Mouse (Mus musculus): ENCODE measurements around the gene Trnau1ap. TPM values are rescaled to one million over a fixed set of nuclear protein-coding genes. Genes with fewer than 3 reads are reported as not detected.
A peak's percentile ranks its signal among the peaks of the same experiment; 100 is the strongest.

The Trnau1ap gene
- 83.5 and 87.8 TPM in 2 replicates for polyA plus RNA-seq (2016; fragmentation: Nextera tagmentation; extraction: Ambion mirVana)

GRCm38 (mm10) chr4:132329115-132329834, at the start of gene Trnau1ap:
Gene Trnau1ap, minus strand, starts transcription at chr4:132329538.
- Histone ChIP-seq H3K27ac (replicated peaks) (peak within 1 kb of the TSS; percentile 92), H3K36me3 (peaks cover 54% of the 10 kb centered on the region), H3K27me3 (ENCODE audit: low read depth, poor library complexity, severe bottlenecking) (no peaks in the 10 kb centered on the region), H3K4me1 (peaks cover 25% of the 10 kb centered on the region), H3K4me3 (peak within 1 kb of the TSS; percentile 72), H3K9me3 (replicated peaks) (no peaks in the 10 kb centered on the region)
- peak; percentile 94 for DNase-seq (ENCODE audit: low spot score)
- WGBS = under 1% methylated on average over 52 of the region's 52 CpGs

DNA sequence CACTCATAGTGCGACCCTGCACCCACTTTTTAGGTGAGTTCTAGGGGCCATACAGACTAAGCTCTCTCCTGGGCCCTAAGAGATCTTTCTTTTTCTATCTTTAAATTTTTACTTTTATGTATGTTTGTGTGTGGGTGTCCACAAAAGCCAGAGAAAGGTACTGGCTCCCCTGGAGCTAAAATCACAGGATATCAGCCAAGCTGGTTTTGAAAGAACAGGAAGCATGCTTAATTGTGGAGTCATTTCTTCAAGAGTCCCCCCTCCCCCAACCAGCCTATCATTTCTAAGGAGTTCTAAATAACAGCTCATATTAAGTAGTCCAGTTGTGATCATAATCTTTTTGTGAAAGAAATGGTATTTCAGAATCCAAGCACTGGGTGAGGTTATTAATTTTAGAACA, 44.5 kb upstream of the Trnau1ap start:
- no peaks in the 10 kb centered on the region for H3K9me3 ChIP-seq (replicated peaks)
- H3K4me1 ChIP-seq = no peaks in the 10 kb centered on the region
- no peaks in the 10 kb centered on the region for H3K27me3 ChIP-seq (ENCODE audit: low read depth, poor library complexity, severe bottlenecking)
- DNase-seq (ENCODE audit: low spot score) = no peak
- H3K27ac ChIP-seq (replicated peaks) = no peak overlapping the region
- H3K36me3 ChIP-seq = peaks cover 97% of the 10 kb centered on the region
- WGBS = 96% methylated on average over 1 of the region's 1 CpGs
- no peak overlapping the region for H3K4me3 ChIP-seq

DNA sequence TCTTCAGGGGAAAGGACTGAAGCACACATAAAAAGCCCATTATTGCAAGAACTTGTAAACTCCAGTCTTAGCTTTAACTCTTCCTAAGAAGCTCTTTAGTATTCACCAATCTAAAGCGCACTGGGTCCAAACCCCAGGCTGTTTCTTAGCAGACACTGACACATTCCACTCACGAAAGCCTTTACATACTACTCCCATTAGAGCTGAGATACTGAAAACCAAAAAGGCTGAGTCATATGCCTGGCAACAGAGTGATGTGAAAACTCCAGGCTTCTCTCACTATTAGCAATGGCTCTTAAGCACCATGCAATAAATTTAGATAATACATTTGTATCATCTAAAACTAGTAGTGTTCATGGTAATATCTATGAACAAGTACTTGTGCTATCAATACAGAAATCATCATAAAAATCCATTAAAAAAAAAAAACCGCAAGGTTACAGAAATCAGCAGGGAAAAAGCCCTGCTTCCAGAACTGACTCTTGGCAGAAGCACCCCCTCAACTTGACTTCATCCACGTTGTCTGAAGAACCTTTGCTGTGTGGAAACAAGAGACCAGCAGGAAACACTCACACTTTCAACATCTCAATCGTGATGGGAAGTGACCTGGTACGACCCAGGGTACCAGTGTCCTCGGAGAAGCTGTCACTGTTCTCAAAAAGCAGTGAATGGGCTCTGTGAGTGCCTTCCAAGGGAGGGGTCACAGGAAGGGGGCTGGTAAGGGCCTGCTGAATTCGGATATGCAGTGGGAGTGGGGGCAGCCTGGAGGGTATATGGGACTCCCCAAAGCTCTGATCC, 40.8 kb upstream of the Trnau1ap start:
- Histone ChIP-seq H3K36me3 (peaks cover 99% of the 10 kb centered on the region), H3K4me3 (no peak overlapping the region), H3K27me3 (ENCODE audit: low read depth, poor library complexity, severe bottlenecking) (no peaks in the 10 kb centered on the region), H3K9me3 (replicated peaks) (no peaks in the 10 kb centered on the region), H3K27ac (replicated peaks) (no peak overlapping the region), H3K4me1 (no peaks in the 10 kb centered on the region)
- DNase-seq (ENCODE audit: low spot score) = no peak
- 85% methylated on average over 8 of the region's 8 CpGs for WGBS

DNA sequence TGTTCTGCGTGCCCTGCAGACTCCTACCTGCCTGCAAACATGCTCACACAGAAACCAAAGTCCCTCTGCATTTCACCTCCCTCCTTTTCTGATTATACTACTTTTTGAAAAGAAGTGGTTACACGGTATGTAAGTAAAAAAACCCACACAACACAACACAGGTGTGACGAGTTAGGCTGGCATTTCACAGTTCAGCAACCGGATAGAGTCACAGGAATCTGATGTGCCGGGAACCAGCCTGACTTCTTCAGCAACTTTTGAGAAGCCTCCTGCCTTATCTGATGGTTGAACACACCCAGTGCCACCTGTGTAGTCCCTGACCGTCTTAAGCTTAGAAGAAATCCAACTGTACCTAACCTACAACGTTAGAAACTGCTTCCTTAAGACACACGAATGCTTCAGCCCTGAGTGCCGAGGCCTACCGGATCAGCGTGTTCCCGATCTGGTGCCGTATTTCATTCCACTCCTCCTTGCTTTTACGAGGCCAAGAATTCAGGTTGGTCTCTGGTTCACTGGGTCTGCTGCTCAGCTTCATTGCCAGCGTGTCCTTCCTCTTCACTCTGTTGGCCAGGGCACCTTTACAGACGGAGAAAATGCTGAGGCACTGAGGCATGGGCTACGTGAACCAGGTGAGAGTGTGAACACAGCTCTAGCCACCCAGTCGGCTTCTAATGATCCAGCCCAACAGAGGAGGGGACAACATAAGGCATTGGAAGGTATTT, 38.3 kb upstream of the Trnau1ap start:
- H3K4me3 ChIP-seq = no peak overlapping the region
- DNase-seq (ENCODE audit: low spot score) = no peak

GRCm38 (mm10) chr4:132365450-132366060, 36.2 kb upstream of the Trnau1ap start:
- DNase-seq (ENCODE audit: low spot score) = no peak
- H3K36me3 ChIP-seq = peaks cover 93% of the 10 kb centered on the region
- H3K4me3 ChIP-seq = no peak overlapping the region
- no peaks in the 10 kb centered on the region for H3K9me3 ChIP-seq (replicated peaks)
- WGBS = 86% methylated on average over 13 of the region's 13 CpGs
- H3K4me1 ChIP-seq = no peaks in the 10 kb centered on the region
- no peaks in the 10 kb centered on the region for H3K27me3 ChIP-seq (ENCODE audit: low read depth, poor library complexity, severe bottlenecking)
- no peak overlapping the region for H3K27ac ChIP-seq (replicated peaks)

More for the DNA sequence above, 38.3 kb upstream of the Trnau1ap start:
- H3K36me3 ChIP-seq = peaks cover 98% of the 10 kb centered on the region
- no peak overlapping the region for H3K27ac ChIP-seq (replicated peaks)
- no peaks in the 10 kb centered on the region for H3K9me3 ChIP-seq (replicated peaks)
- WGBS = 94% methylated on average over 18 of the region's 18 CpGs
- H3K4me1 ChIP-seq = no peaks in the 10 kb centered on the region
- H3K27me3 ChIP-seq (ENCODE audit: low read depth, poor library complexity, severe bottlenecking) = no peaks in the 10 kb centered on the region

DNA sequence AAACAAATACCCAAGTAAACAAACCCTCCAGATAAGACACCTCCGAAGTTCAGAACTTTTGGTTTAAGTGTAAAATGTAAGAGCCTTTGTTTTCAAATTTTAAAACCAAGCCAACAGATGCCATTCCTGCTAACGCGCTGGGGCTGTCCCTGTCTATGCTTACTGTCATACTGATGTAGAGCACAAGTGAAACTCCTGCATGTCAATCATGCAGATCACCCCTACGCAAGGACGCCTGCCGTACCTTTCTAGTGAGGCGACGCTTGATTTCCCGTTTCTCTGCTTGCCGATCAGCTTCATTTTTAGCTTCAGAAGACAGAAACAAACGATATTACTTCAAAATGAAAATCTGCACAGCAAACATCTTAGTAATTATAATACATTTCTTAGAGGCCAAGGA, 34.1 kb upstream of the Trnau1ap start:
- WGBS = 97% methylated on average over 11 of the region's 11 CpGs

DNA sequence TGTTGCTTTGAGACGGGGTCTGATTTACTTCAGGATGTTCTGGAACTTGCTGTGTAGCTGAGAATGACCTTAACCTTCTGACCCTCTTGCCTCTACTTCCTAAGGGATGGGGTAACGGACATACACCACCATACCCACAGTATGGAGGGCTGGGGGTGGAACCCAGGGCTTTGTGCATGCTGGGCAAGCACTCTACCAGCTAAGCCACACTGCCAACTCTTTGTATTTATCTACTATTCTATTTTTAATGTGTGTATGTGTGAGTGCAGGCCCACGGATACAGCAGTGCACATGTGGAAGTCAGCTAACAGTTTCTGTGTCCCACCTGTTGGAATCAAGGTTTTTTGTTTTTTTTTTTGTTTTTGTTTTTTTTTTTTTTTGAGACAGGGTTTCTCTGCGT, 30.2 kb upstream of the Trnau1ap start:
- no peak overlapping the region for H3K27ac ChIP-seq (replicated peaks)
- H3K27me3 ChIP-seq (ENCODE audit: low read depth, poor library complexity, severe bottlenecking) = no peaks in the 10 kb centered on the region
- H3K4me1 ChIP-seq = no peaks in the 10 kb centered on the region
- no peaks in the 10 kb centered on the region for H3K9me3 ChIP-seq (replicated peaks)
- WGBS = 88% methylated on average over 4 of the region's 4 CpGs
- peaks cover 81% of the 10 kb centered on the region for H3K36me3 ChIP-seq
- H3K4me3 ChIP-seq = no peak overlapping the region
- DNase-seq (ENCODE audit: low spot score) = no peak

More for the DNA sequence above, 34.1 kb upstream of the Trnau1ap start:
- Histone ChIP-seq H3K36me3 (peaks cover 92% of the 10 kb centered on the region), H3K27me3 (ENCODE audit: low read depth, poor library complexity, severe bottlenecking) (no peaks in the 10 kb centered on the region), H3K27ac (replicated peaks) (no peak overlapping the region), H3K4me3 (no peak overlapping the region), H3K9me3 (replicated peaks) (no peaks in the 10 kb centered on the region), H3K4me1 (no peaks in the 10 kb centered on the region)
- DNase-seq (ENCODE audit: low spot score) = no peak

- Histone ChIP-seq H3K36me3 (peaks cover 66% of the 10 kb centered on the region), H3K27ac (replicated peaks) (no peak overlapping the region), H3K4me1 (peaks cover 20% of the 10 kb centered on the region), H3K4me3 (no peak overlapping the region), H3K9me3 (replicated peaks) (no peaks in the 10 kb centered on the region), H3K27me3 (ENCODE audit: low read depth, poor library complexity, severe bottlenecking) (no peaks in the 10 kb centered on the region)
- 33% methylated on average over 12 of the region's 12 CpGs for WGBS
- no peak for DNase-seq (ENCODE audit: low spot score)
Measured at GRCm38 (mm10) chr4:132356170-132356569, 26.8 kb upstream of the Trnau1ap start.

DNA sequence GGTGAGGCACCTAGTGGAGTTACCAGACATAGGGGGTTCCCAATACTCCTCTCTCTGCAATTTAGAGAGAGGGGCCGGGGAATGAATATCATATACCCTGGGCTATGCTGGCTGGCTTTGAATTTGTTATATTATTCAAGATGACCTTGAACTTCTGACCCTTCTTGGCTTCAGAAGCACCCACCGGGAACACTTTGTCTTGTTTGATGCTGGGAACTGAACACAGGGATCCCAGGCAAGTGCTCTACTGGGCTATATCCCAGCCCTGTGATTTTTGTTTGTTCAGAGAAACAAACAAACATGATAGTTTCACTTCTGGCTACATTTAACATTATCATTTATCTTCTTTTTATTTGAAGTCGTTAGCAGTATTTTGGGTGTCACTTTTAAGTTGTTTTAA, 26.1 kb upstream of the Trnau1ap start:
- peaks cover 66% of the 10 kb centered on the region for H3K36me3 ChIP-seq
- no peak overlapping the region for H3K4me3 ChIP-seq
- DNase-seq (ENCODE audit: low spot score) = no peak
- no peaks in the 10 kb centered on the region for H3K27me3 ChIP-seq (ENCODE audit: low read depth, poor library complexity, severe bottlenecking)
- H3K4me1 ChIP-seq = peaks cover 24% of the 10 kb centered on the region
- 85% methylated on average over 3 of the region's 3 CpGs for WGBS
- no peak overlapping the region for H3K27ac ChIP-seq (replicated peaks)
- no peaks in the 10 kb centered on the region for H3K9me3 ChIP-seq (replicated peaks)

GRCm38 (mm10) chr4:132354571-132354970, 25.2 kb upstream of the Trnau1ap start:
- Histone ChIP-seq H3K27ac (replicated peaks) (no peak overlapping the region), H3K27me3 (ENCODE audit: low read depth, poor library complexity, severe bottlenecking) (no peaks in the 10 kb centered on the region), H3K4me1 (peaks cover 24% of the 10 kb centered on the region), H3K9me3 (replicated peaks) (no peaks in the 10 kb centered on the region), H3K4me3 (no peak overlapping the region), H3K36me3 (peaks cover 58% of the 10 kb centered on the region)
- DNase-seq (ENCODE audit: low spot score) = no peak
- 94% methylated on average over 4 of the region's 4 CpGs for WGBS

GRCm38 (mm10) chr4:132353481-132353885, 24.1 kb upstream of the Trnau1ap start, which contains the start of gene Rcc1:
Gene Rcc1, minus strand, starts transcription at chr4:132353605.
- H3K4me3 ChIP-seq = peak within 1 kb of the TSS; percentile 85
- H3K9me3 ChIP-seq (replicated peaks) = no peaks in the 10 kb centered on the region
- peak within 1 kb of the TSS; percentile 94 for H3K27ac ChIP-seq (replicated peaks)
- H3K4me1 ChIP-seq = peaks cover 24% of the 10 kb centered on the region
- under 1% methylated on average over 31 of the region's 31 CpGs for WGBS
- H3K27me3 ChIP-seq (ENCODE audit: low read depth, poor library complexity, severe bottlenecking) = no peaks in the 10 kb centered on the region
- peaks cover 47% of the 10 kb centered on the region for H3K36me3 ChIP-seq
- peak; percentile 91 for DNase-seq (ENCODE audit: low spot score)

DNA sequence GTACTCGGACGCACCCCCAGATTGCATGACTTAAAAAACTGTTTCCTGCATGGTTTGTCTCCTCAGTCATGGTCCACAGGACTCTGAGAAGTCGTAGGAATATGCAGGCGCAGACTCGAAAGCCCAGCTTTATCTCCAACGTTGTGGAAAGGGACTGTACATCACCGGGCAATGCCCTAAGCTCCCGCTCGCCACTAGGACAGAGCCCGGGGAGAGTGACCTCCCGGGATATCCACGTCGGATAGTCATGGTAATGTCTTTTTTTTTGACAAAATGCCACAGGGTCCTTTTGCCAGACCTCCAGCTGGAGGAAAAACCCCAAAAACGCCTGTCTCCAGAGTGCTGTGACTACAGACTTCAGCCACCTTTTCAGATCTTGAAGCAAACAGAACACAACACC, 23.4 kb upstream of the Trnau1ap start:
- Histone ChIP-seq H3K27me3 (ENCODE audit: low read depth, poor library complexity, severe bottlenecking) (no peaks in the 10 kb centered on the region), H3K9me3 (replicated peaks) (no peaks in the 10 kb centered on the region), H3K4me3 (peak overlapping the region; percentile 85), H3K27ac (replicated peaks) (peak overlapping the region; percentile 94), H3K36me3 (peaks cover 40% of the 10 kb centered on the region), H3K4me1 (peaks cover 27% of the 10 kb centered on the region)
- DNase-seq (ENCODE audit: low spot score) = peak; percentile 30
- under 1% methylated on average over 14 of the region's 14 CpGs for WGBS

Measured in midbrain, embryonic 10.5 days (tissue).